Mouse (Mus musculus) hindlimb bud, embryonic 11.5 days (tissue): ENCODE measurements around the gene 9330182L06Rik.

ENCODE experiments used
- DNase-seq: peaks from one replicate; pipeline ENCODE4 v3.0.0-alpha.2; 2012; ENCODE audit warnings: low read depth, low spot score; ENCODE audit errors: extremely low spot score

The 9330182L06Rik gene

DNA sequence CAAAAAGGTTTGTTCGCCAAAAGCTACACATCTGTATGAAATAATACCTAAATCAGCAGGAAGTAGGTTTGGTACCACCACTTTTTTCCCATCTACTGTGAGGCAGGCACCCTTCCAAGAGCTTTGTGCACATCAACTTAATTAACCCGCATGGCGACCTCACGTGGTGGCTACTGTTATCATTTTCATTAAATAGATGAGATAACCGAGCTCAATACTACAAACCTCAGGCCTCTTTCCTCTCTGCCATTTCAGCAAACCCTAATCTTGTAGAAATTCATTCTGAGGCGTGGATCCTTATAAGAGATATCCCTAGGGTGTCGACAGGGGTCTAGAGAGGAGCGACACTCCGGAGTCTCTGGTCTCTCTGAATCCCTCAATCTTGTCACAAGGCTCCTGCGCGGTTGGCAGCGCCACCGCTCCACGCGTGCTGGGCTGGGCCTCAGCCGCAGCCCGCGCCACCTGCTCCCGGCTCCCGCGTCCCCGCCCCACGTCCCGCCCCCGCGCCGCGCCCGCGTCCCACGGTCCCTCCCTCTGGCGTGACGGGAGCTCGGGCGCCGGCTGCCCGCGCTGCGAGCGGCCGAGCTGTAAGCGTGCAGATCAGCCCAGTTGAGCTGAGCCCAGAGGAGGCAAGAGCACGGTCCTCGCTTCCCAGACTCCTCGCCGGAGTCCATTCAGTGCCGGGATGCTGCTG lies at the start of gene 9330182L06Rik:
TSS of gene 9330182L06Rik (plus strand) at position 533 of the 694 bp plus-strand sequence.
- DNase-seq: no peak

DNA sequence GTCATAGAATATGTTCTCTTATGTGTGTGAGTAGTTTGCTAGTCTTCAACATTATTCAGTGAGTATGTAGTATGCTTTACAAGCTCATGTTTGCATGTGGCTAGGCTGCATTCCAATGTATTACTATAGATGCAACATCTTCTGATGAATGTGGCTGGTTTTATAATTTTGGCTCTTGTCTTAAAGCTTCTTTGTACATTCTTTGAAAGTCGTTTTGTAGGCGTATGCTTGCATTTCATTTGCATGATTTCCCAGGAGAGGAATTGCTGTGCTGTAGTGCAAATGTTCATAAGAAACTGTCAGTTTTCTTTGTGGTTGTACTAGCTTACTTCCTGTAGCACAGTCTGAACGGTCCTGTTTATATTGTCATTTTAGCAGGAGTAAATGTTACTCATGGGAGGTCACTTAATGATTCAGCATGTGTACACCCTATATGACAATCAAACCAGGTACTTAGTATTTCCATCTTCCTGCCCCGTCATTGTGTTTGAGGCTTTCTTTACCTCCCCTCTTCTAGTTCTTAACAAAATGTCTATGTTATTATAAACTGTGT lies 38.4 kb upstream of the 9330182L06Rik start:
- DNase-seq: no peak

DNA sequence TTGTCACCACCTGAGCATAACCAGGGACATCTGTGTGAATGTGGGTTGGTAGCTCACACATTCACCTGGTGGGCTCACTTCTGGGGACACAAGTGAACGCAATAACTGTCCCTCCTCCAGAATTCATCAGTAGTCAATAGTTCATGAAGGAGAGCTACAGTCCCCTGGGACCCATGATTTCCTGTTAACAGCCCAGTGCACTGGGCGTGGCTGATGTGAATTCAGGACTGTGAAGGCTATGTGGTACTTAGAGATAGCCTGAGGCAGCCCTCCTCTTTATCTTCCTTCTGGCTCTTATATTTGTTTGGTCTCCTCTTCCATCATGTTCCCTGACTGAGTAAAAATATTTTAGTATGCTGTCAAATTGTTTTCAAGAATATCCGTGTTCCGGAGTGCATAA lies 1.6 kb upstream of the 9330182L06Rik start:
- no peak for DNase-seq

DNA sequence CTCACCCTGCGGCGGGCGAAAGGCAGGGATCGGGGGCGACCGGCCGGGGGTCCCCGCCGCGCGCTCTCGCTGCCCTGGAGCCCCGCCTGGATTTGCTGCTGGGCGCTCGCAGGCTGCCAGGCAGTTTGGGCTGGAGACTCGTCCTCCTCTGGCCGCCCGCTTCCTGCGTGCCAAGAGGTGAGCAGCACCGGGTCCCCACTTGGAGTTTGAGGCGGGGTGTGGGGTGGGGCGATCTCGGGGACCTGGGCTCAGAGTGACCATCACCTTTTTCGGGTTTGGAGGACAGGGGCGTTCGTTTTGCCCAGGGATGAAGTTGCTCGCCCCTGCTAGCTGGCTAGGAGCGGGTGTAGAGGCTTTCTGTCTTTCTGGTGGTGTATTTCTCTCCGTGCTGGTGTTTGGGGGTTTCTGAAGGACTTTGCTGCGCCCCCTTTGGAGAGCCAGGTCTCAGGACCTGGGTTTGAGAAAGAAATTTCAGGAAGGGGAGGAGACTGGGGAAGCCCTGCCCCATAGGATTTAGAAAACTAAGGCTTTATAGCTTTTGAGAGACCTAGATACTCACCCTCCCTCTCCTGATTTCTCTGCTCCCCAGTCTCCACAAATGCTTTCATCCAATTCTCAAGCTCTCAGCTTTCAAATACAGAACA lies 484 bp downstream of the 9330182L06Rik start:
- DNase-seq: no peak

DNA sequence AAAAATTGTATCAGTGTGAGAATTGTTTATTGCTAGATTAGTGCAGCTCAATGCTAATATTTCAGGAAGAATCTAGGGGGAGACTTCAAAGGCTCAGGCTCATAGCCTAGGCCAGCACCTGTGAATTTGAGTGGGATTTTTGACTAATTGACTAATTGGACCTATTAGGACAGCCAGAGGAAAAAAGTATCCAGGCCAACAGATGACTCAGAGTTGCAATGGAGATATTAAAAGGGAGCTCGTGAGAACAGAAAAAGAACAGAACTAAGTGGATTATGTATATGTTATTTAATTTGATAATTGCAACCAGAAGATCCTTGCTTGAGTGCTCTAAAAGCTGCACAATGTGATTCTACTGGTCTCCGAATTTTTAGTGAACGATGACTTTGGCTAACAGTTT lies 3.7 kb downstream of the 9330182L06Rik start:
- DNase-seq: no peak

DNA sequence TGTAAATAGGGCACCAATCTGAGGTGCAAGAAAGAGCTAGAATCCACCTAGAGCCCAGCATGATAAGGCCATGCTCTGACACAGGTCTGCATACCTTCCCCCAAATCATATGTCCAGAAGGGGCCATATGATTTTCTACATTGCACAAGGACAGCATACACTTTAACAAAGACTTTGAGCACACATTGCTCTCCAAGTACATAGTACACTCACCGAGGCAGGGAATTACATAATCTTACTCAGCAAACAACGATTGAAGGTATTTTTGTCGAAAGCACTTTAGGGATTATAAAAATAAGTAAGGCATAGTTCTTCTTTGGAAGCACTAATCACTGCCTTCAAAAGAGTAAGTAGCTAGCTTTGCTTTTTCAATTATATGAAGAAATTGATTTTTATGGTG lies 7.1 kb downstream of the 9330182L06Rik start:
- DNase-seq: no peak

DNA sequence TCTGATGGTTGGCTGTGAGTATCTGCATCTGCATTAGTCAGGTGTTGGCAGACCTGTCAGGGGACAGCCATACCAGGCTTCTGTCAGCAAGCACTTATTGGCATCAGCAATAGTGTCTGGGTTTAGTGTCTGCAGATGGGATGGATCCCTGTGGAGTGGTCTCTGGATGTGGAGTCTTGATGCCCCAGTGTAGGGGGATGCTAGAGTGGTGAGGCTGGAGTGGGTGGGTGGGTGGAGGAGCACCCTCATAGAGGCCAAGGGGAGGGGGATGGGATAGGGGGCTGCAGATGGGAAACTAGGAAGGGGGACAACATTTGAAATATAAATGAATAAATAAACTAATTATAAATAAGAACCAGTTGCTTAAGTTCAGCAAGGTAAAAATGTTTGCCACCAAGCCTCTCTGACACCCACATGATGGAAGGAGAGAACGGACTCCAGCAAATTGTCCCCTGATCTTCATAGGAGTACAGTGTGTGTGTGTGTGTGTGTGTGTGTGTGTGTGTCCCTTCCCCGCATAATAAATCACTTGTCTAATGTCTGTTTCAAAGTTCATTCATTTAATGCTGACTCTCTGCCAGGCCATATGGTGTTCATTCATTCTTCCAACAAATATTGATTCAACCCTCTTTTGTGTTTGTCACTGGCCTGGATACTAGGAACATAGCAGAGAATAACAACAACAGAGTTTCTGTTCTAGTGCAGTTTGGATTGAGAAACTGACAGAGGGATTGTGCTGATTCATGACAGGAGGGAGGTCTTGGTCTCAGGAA lies 30.0 kb downstream of the 9330182L06Rik start:
- no peak for DNase-seq

DNA sequence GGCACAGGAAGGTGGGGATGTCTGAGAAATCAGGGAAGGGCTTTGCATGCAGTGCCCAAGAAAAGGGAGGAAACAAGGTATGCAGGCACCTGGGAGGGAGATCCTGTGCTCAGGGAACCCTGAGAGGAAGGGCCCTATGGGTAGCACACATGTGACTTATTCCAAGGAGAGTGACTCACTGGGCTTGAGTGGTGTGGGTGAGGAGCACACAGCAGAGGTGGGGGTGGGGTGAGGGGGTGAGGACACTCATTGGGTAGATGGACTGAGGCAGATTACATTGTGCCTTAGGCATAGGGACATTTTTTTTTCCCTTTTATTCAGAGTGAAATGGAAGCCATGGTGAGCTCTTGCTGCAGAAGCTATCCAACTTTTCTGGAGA lies 30.6 kb downstream of the 9330182L06Rik start:
- DNase-seq: no peak

DNA sequence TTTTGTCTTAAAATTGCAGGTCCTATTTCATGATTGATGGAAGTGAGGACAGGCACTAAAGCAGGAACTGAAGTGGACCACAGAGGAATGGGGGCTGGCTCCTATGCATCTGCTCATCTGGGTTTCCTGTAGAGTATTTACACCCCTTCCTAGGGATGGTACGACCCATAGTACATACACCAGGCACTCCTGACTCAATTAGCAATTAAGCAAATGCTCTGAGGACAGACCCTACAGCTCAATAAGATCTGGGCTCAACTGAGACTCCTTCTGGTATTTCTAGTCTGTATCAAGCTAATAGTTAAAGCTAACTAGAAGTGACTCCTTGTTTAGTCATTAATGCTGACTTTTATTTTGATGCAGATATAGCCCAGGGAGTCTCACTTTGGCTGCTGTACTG lies 60.9 kb downstream of the 9330182L06Rik start:
- DNase-seq: no peak

DNA sequence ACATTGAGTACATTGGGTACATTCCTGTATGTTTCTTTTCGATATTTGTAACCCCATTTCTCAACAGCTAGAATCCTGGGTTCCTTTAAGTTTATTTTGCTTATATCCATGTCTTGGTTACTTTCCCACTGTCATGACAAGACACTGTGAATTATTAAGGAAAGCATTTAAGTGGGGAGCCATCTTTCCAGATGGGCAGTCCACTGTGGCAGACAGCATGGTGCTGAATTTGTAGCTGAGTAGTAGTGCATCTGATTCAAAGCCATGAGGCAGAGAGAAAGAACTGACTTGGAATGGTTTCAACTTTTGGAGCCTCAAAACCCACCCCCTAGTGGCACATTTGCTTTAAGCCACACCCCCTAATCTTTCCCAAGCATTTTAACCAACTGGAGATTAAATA lies 61.6 kb downstream of the 9330182L06Rik start:
- no peak for DNase-seq

DNA sequence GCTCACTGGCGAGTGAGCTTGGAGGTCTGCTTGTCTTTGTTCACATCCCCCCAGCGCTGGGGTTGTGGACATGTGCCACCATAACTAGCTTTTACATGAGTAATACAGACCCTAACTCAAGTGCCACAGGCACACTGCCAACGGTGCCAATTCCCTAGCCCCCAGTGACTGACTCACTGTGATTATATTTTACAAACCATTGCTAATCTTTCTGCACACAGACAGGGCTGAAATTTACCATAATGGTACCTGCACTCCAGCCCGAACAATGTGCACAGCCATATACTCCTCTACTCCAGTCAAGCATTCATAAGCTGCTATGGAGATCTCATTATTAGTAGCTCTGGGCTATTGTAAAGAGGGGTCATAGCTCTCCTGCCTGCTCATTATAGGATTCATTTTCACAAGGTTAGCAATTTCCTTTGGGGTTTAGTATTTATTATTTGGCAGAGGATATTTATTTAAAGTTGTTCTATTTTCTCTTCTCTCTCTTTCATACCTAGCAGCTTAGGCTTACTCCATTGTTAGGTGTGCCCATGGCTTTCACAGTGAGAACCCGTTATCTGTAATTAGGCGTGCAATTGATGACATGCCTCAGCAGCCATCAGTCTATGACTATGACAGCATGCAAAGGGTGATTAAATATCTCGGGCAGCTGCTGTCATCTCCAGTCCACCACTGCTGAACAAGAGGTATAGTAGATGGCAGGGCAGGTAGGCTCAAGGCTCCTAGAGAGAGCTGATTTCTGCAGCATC lies 73.0 kb downstream of the 9330182L06Rik start:
- no peak for DNase-seq

DNA sequence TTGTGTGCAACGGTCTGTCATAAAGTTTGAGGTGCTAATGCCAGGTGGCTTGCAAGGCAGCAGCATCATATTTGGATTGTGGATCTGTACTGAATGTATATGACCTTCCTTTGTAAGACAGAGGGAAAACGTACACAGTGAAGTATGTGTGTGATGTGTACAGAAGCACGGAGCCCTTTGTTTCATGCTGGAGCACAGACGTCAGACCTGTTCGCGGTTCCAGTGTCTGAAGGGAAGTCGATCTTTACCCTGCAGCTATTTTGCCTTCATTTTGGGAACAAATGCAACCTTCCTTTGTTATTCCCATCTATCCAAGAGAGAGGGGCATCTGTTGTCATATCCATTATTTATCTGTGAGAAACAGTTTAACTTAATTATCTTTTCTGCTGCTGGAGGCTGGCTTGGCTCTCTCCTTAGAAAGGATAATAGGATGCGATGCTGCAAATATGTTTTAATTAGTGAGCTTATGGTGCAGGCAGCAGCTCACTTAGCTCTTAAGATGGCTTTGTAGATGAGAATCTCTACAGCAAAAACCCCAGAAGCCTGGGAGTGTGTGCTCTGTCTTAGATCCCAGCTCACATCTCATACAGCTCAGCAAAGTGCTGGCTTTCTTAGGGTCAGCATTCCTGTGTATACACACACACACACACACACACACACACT lies 73.7 kb downstream of the 9330182L06Rik start:
- DNase-seq: no peak

DNA sequence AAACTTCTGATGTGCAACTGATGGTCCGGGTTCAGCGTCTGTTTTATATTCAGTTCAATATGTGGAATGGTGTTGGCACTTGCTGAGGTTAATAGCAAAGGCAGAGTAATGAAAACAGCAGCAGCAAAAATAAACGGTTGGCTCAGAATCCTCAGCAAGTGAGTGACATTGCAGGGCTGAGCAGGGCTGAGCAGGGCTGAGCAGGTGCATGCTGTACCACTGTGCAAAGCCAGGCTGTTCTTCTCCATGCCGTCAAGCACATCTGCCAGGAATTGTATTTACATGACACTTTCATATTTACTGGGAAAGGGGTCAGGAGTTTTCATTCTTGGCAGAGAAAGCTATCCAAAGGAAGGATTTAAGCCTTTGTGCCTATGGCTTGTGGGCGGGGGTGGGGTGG lies 78.7 kb downstream of the 9330182L06Rik start:
- DNase-seq: no peak

DNA sequence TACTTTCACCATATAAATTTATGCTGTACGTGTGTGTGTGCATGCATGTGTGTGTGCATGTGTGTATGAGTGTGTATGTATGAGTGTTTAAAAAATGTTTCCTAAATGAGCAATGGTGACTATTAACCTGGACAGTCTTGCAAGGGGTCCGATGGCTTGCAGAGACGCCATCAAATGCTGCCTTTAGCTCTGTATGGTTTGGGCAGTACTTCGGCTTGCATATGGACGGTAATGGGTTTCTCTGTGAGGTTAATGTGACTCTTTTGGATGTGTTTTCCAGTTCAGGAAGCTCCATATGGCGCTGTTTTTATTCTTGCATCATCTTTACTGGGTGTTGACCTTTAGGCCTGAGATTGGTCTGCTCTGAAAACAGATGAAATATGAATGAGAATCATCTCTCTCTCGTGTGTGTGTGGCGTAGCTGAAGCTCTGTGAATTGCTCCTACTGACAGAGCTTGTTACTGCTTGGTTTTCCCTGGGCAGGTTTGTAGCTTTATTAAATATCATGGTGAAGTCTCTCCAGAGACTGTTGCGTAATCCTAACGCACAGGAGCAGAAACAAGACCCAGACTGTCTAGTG lies 79.2 kb downstream of the 9330182L06Rik start:
- no peak for DNase-seq

DNA sequence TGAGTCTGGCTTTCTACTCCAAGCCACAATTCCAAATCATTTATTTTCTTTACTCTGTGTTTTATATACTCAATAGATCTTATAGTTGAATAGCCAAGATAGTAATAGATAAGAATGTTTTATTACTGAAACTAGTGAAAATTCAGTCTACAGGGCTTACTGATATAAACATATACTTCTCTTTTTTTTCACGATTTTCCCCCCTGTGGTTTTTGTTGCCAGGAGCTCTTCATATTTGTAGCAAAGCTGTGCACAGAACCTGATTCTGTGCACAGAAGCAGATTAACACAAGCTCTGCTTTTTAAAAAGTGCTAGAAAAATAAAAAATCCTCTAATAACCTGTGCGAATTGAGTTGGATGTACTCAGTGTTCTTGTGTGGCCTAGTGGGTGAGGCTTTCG lies 79.7 kb downstream of the 9330182L06Rik start:
- no peak for DNase-seq

DNA sequence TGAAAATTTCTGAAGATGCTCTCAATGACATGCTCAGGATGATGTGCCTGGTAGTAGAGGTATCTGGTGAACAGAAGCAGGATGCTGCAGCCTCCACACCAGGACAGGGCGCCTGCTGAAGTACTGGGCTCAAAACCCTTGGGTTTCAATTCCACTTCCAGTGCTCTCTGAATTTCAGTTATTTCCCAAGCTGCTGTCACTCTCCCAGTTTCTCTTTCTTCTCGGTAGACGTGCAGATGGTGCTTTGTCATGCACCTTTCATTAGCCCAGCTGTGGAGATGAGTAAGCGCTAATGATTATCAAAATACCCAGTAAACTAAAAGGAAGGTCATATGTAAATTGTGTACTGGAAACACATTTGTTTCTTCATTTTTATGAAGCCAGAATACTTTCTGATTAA lies 80.6 kb downstream of the 9330182L06Rik start:
- DNase-seq: no peak

DNA sequence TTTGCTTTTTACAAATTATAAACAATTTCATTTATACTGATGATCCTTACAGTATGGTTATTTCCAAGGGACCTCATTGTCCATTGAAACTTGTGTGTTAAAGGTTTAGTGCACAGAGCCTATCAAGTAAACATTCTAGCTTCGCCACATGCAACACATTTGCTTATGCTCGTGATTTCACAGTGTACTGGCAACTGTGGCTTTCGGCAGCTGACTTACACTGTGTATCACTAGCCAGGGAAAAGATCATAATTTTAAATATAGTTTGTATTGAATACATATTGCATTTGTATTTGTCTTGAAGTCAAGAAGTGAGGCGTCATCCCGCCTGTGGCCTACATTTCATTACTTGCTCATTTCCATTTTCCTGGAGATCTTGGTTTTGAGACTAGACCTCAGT lies 86.2 kb downstream of the 9330182L06Rik start:
- no peak for DNase-seq

DNA sequence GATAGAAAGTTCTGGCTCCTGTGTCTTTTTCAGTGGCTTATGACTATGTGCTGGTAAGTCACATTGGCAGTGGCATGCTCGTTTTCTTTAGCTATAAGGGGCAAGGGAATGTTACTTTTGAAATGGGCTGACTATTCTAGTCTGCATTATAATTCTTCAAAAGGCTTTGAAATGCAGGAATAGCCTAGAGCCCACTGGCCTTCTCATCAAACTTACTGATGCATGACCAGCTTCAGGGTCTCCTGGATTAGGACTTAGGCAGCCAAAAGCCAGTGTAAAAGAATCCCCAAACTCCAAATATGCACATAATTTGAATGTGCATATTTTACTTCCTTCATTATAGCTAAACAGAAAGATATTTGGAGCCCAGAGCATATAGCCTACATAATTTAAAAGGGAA lies 86.7 kb downstream of the 9330182L06Rik start:
- DNase-seq: no peak

DNA sequence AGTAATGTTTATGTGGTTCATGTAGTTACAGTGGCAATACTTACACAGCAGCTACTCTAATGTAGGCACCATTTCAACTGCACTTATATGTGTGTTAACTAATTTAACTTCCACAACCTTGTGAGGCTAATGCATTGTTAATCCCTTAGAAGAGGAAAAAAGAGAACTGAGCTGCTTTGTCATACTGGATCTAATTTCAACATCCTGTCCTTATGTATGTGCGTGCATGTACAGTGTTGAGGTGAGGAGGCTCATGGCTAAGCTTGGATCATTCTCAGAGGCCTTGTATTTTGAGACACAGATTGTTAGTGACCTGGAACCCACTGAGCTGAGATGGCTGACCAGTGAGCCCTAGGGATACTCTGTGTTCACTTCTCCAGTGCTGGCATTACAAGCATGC lies 88.3 kb downstream of the 9330182L06Rik start:
- DNase-seq: no peak

DNA sequence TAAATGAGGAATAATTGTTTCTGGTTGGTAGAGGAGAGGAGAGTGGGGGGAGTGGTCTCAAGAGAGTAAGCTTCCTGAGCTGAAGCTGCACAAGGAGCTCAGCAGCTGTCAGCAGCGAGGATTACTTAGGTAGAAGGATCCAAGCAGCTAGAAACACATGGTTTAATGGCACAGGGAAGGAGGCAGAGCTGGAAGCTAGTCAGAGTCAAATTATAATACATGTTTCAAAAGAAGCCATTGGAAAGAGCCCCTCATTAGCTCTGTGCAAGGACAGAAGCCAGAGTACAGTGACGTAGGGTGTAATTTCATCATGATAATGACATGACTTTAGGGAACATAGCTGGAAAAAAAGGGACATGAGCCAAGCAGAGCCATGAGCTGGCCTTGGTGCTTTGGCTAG lies 92.2 kb downstream of the 9330182L06Rik start:
- DNase-seq: no peak
